Comparison of ENCODE assay signal across 8 mouse cellular contexts in the genomic region with DNA sequence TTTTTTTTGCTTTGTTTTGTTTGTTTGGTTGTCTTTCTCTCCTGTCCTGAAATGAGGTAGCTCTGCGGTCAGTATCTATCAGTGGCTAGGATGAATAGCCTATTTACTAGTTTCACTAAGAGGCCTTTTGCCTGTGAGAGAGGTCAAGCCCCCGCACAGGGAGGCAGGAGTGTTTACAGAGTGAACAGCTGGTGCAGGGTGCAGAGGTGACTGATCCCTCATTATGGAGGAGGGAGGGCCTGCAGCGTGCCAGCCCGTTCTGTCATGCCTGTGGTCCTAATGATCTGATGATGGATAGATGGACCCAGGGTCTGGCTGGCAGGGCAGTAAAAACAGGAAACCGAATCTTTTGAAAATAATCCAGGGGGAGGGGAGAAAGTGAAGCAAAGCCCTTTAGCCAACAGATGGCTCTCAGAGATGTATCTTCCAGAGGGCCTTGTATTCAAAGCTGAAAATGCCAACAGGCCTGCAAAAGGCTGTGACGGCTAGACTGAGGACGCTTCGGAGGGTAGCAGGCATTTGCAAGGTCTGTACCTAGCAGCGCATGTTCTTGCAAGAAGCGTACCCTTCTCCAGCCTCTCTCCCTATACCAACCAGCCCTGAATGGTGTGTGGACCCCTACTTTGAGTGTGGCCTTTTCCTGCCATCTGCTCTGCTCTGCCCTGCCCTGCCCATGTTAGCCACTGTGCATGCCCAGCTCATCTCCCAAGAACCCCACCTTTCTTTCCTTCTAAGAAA. TPM values are rescaled to one million over a fixed set of nuclear protein-coding genes. Genes with fewer than 3 reads are reported as not detected.
DNase-seq lines count a peak whose midpoint lies in the region; ATAC-seq and TF ChIP-seq lines count a peak whose summit lies in the region.

No protein-coding gene starts in this region.

- no peak overlapping the region for H3K9ac ChIP-seq in intestine, embryonic 15.5 days
- no peak overlapping the region for H3K9ac ChIP-seq in intestine, postnatal 0 days (ENCODE audit: low read depth, low read length)
- no peak overlapping the region for H3K9ac ChIP-seq in embryonic facial prominence, embryonic 14.5 days (ENCODE audit: low read depth, low read length)
- H3K9ac ChIP-seq in limb, embryonic 12.5 days (replicated peaks) = no peak overlapping the region
- H3K9ac ChIP-seq in midbrain, embryonic 14.5 days (replicated peaks; ENCODE audit: low read length) = no peak overlapping the region

- ATAC-seq in intestine, embryonic 15.5 days = peak; percentile 48; the same call in 1 of the 2 replicates
- no peak for ATAC-seq in intestine, postnatal 0 days
- peak; percentile 78; the same call in 1 of the 2 replicates for ATAC-seq in embryonic facial prominence, embryonic 14.5 days (ENCODE audit: low read depth)
- no peak for ATAC-seq in limb, embryonic 12.5 days (ENCODE audit: insufficient number of reproducible peaks, insufficient read depth, low FRiP score, low TSS enrichment, low read depth)
- ATAC-seq in midbrain, embryonic 14.5 days (ENCODE audit: low FRiP score, low TSS enrichment) = peak; percentile 37; the same call in 1 of the 2 replicates
- no peak for ATAC-seq in megakaryocyte-erythroid progenitor cell, adult 5-6 weeks (replicated peaks; ENCODE audit: low FRiP score, low TSS enrichment, poor library complexity, severe bottlenecking)

- no peak overlapping the region for H3K4me2 ChIP-seq in intestine, embryonic 15.5 days (replicated peaks)
- no peak overlapping the region for H3K4me2 ChIP-seq in intestine, postnatal 0 days (replicated peaks; ENCODE audit: low read depth)
- no peak overlapping the region for H3K4me2 ChIP-seq in embryonic facial prominence, embryonic 14.5 days (ENCODE audit: low read depth, low read length)
- no peak overlapping the region for H3K4me2 ChIP-seq in limb, embryonic 12.5 days
- no peak overlapping the region for H3K4me2 ChIP-seq in midbrain, embryonic 14.5 days (ENCODE audit: low read length)

- H3K4me1 ChIP-seq in intestine, embryonic 15.5 days (replicated peaks) = peaks cover 28% of the 10 kb centered on the region
- 0 out of 2 replicates have a peak, but pooled peaks cover 1% of the 10 kb centered on the region for H3K4me1 ChIP-seq in intestine, postnatal 0 days (replicated peaks; ENCODE audit: control insufficient read depth, insufficient read depth, low read length)
- peaks cover 18% of the 10 kb centered on the region; the same call in 1 of the 2 replicates for H3K4me1 ChIP-seq in embryonic facial prominence, embryonic 14.5 days (ENCODE audit: control insufficient read depth, insufficient read depth, low read length)
- H3K4me1 ChIP-seq in limb, embryonic 12.5 days (replicated peaks) = peaks cover 37% of the 10 kb centered on the region
- peaks cover 29% of the 10 kb centered on the region for H3K4me1 ChIP-seq in midbrain, embryonic 14.5 days (ENCODE audit: control insufficient read depth, insufficient read depth, low read length)

- TF ChIP-seq CTCF in intestine, postnatal 0 days (IDR thresholded peaks at IDR 0.05; ENCODE audit: low read depth) = no peak

- no peak overlapping the region for H3K4me3 ChIP-seq in intestine, embryonic 15.5 days (replicated peaks)
- no peak overlapping the region for H3K4me3 ChIP-seq in intestine, postnatal 0 days (ENCODE audit: low read depth, low read length)
- no peak overlapping the region for H3K4me3 ChIP-seq in embryonic facial prominence, embryonic 14.5 days (ENCODE audit: low read depth, low read length)
- H3K4me3 ChIP-seq in limb, embryonic 12.5 days (replicated peaks) = no peak overlapping the region
- no peak overlapping the region for H3K4me3 ChIP-seq in midbrain, embryonic 14.5 days (replicated peaks; ENCODE audit: low read depth, low read length)

- WGBS in intestine, embryonic 15.5 days = 39% methylated on average over 10 of the region's 10 CpGs
- 53% methylated on average over 10 of the region's 10 CpGs for WGBS in intestine, postnatal 0 days
- 27% methylated on average over 10 of the region's 10 CpGs for WGBS in embryonic facial prominence, embryonic 14.5 days
- 15% methylated on average over 10 of the region's 10 CpGs for WGBS in limb, embryonic 12.5 days
- WGBS in midbrain, embryonic 14.5 days = 33% methylated on average over 10 of the region's 10 CpGs

- H3K36me3 ChIP-seq in intestine, embryonic 15.5 days = no peaks in the 10 kb centered on the region
- H3K36me3 ChIP-seq in intestine, postnatal 0 days (ENCODE audit: control insufficient read depth, insufficient read depth) = no peaks in the 10 kb centered on the region
- no peaks in the 10 kb centered on the region for H3K36me3 ChIP-seq in embryonic facial prominence, embryonic 14.5 days (ENCODE audit: control insufficient read depth, insufficient read depth, low read length)
- no peaks in the 10 kb centered on the region for H3K36me3 ChIP-seq in limb, embryonic 12.5 days
- no peaks in the 10 kb centered on the region for H3K36me3 ChIP-seq in midbrain, embryonic 14.5 days (ENCODE audit: control insufficient read depth, insufficient read depth, low read length)

- no peak overlapping the region for H3K27ac ChIP-seq in intestine, embryonic 15.5 days
- H3K27ac ChIP-seq in intestine, postnatal 0 days (ENCODE audit: low read depth, low read length) = no peak overlapping the region
- no peak overlapping the region for H3K27ac ChIP-seq in embryonic facial prominence, embryonic 14.5 days (replicated peaks; ENCODE audit: low read depth, low read length)
- peak overlapping the region; percentile 8; the same call in 1 of the 2 replicates for H3K27ac ChIP-seq in limb, embryonic 12.5 days
- peak overlapping the region; percentile 39; the same call in 1 of the 2 replicates for H3K27ac ChIP-seq in midbrain, embryonic 14.5 days (replicated peaks; ENCODE audit: low read depth, low read length)

- no peaks in the 10 kb centered on the region for H3K9me3 ChIP-seq in intestine, embryonic 15.5 days
- no peaks in the 10 kb centered on the region for H3K9me3 ChIP-seq in intestine, postnatal 0 days (ENCODE audit: control insufficient read depth)
- no peaks in the 10 kb centered on the region for H3K9me3 ChIP-seq in embryonic facial prominence, embryonic 14.5 days (ENCODE audit: control insufficient read depth, low read length)
- no peaks in the 10 kb centered on the region for H3K9me3 ChIP-seq in limb, embryonic 12.5 days
- no peaks in the 10 kb centered on the region for H3K9me3 ChIP-seq in midbrain, embryonic 14.5 days (ENCODE audit: control insufficient read depth, low read length)

- H3K27me3 ChIP-seq in intestine, embryonic 15.5 days (replicated peaks) = no peaks in the 10 kb centered on the region
- H3K27me3 ChIP-seq in intestine, postnatal 0 days (replicated peaks; ENCODE audit: control insufficient read depth, insufficient read depth, low read length) = no peaks in the 10 kb centered on the region
- H3K27me3 ChIP-seq in embryonic facial prominence, embryonic 14.5 days (replicated peaks; ENCODE audit: control insufficient read depth, insufficient read depth, low read length) = no peaks in the 10 kb centered on the region
- H3K27me3 ChIP-seq in limb, embryonic 12.5 days = no peaks in the 10 kb centered on the region
- no peaks in the 10 kb centered on the region for H3K27me3 ChIP-seq in midbrain, embryonic 14.5 days (ENCODE audit: control insufficient read depth, insufficient read depth, low read length)

- peak; percentile 61 for DNase-seq in embryonic facial prominence, embryonic 14.5 days (ENCODE audit: low spot score)
- DNase-seq in midbrain, embryonic 14.5 days = peak; percentile 31
- DNase-seq in frontal cortex, postnatal 10 days (ENCODE audit: low spot score in 2 of 2) = no peak
- no peak for DNase-seq in cerebellum, adult 11 months

RNA-seq across cellular contexts. Expression of gene Bcr, which starts 38.2 kb away (rescaled TPM):
- 11.7 and 12.9 TPM in 2 replicates for polyA plus RNA-seq in intestine, embryonic 15.5 days (2015; fragmentation: Nextera tagmentation; extraction: Ambion mirVana)
- 26.7 and 36.2 TPM in 2 replicates for polyA plus RNA-seq in intestine, postnatal 0 days (2015; fragmentation: Nextera tagmentation; extraction: Ambion mirVana)
- 6.7 and 8.1 TPM in 2 replicates for polyA plus RNA-seq in embryonic facial prominence, embryonic 14.5 days (2014; fragmentation: Nextera tagmentation; extraction: Ambion mirVana)
- 9.9 and 11.0 TPM in 2 replicates for polyA plus RNA-seq in limb, embryonic 12.5 days (2016; fragmentation: Nextera tagmentation; extraction: Ambion mirVana)
- 20.9 and 22.8 TPM in 2 replicates for polyA plus RNA-seq in midbrain, embryonic 14.5 days (2014; fragmentation: Nextera tagmentation; extraction: Ambion mirVana)
- 4.0 and 5.5 TPM in 2 replicates for total RNA-seq in megakaryocyte-erythroid progenitor cell, adult 5-6 weeks (2014; fragmentation: Nextera tagmentation)
- total RNA-seq in megakaryocyte-erythroid progenitor cell, adult 5-6 weeks (2017) = 1.4 and 6.9 TPM in 2 replicates

Comparison
In these comparisons a context has a peak if more than half of its experiments do, and no peak if none do; other contexts are left out.
1. ATAC-seq: peak in intestine, embryonic 15.5 days (single experiment), embryonic facial prominence, embryonic 14.5 days (single experiment) and midbrain, embryonic 14.5 days (single experiment); none in intestine, postnatal 0 days (single experiment), limb, embryonic 12.5 days (single experiment) and megakaryocyte-erythroid progenitor cell, adult 5-6 weeks (single experiment).
2. H3K27ac ChIP-seq: peak in limb, embryonic 12.5 days (single experiment) and midbrain, embryonic 14.5 days (single experiment); none in intestine, embryonic 15.5 days (single experiment), intestine, postnatal 0 days (single experiment) and embryonic facial prominence, embryonic 14.5 days (single experiment).
3. DNase-seq: peak in embryonic facial prominence, embryonic 14.5 days (single experiment) and midbrain, embryonic 14.5 days (single experiment); none in frontal cortex, postnatal 10 days (0 of 2) and cerebellum, adult 11 months (single experiment).